Mouse (Mus musculus) heart, embryonic 15.5 days (tissue): Measurements from ENCODE around the gene Rimklb. TPM values are rescaled to one million over a fixed set of nuclear protein-coding genes. Genes with fewer than 3 reads are reported as not detected.
"Not testable (repeated sequence)": the region's sequence is repeated elsewhere in the genome, so short reads cannot be mapped to it uniquely, and the experiment has no call there.

ENCODE experiments used
- ATAC-seq: fragments of 200-750 bp; cut with Nextera tagmentation; replicated peaks from 2 replicates; pipeline ENCODE4 v1.8.0; 2017; ENCODE audit warnings: low read depth, moderate TSS enrichment; ENCODE audit not compliant: insufficient number of reproducible peaks, insufficient read depth, low FRiP score
- H3K27ac ChIP-seq: fragments of 300-500 bp; sonication (generic); 2 replicates; pipeline ENCODE4 v1.5.1; 2015; ENCODE audit warnings: mild to moderate bottlenecking, inconsistent platforms
- H3K27me3 ChIP-seq: fragments of 300-500 bp; sonication (generic); 2 replicates; pipeline ENCODE4 v1.6.1; 2015; ENCODE audit warnings: inconsistent platforms
- H3K36me3 ChIP-seq: fragments of 300-500 bp; sonication (generic); 2 replicates; pipeline ENCODE4 v1.6.1; 2015; ENCODE audit warnings: mild to moderate bottlenecking, inconsistent platforms
- H3K4me1 ChIP-seq: fragments of 300-500 bp; sonication (generic); replicated peaks from 2 replicates; pipeline ENCODE4 v1.6.1; 2015; ENCODE audit warnings: inconsistent platforms
- H3K4me2 ChIP-seq: fragments of 300-500 bp; sonication (generic); 2 replicates; pipeline ENCODE4 v1.6.1; 2015; ENCODE audit warnings: inconsistent platforms, mild to moderate bottlenecking, moderate library complexity
- H3K4me3 ChIP-seq: fragments of 300-500 bp; sonication (generic); 2 replicates; pipeline ENCODE4 v1.5.1; 2015; ENCODE audit warnings: mild to moderate bottlenecking, inconsistent platforms
- H3K9ac ChIP-seq: fragments of 300-500 bp; sonication (generic); 2 replicates; pipeline ENCODE4 v1.6.1; 2015; ENCODE audit warnings: mild to moderate bottlenecking, inconsistent platforms
- H3K9me3 ChIP-seq: fragments of 300-500 bp; sonication (generic); replicated peaks from 2 replicates; pipeline ENCODE4 v1.6.1; 2016; ENCODE audit warnings: inconsistent platforms
- WGBS: fragments of 180-500 bp; shearing (Covaris S2); methylation state at CpG from one replicate; pipeline ENCODE4 v1.1.7; 2015; ENCODE audit warnings: mixed read lengths; 5-methylcytosine and 5-hydroxymethylcytosine counted together
- polyA plus RNA-seq: library from polyadenylated mRNA; unstranded; fragments of >200 nt; fragmentation: Nextera tagmentation; extraction: Ambion mirVana; gene quantifications from 2 replicates; pipeline ENCODE4 v1.2.1, GENCODE M21; 2015

Gene Rimklb
- 0.94 and 4.5 TPM in 2 replicates for polyA plus RNA-seq

GRCm38 (mm10) chr6:122498661-122499060, at the start of gene Rimklb:
Gene Rimklb (minus strand): TSS chr6:122498761.
- peaks cover 3% of the 10 kb centered on the region for H3K27me3 ChIP-seq
- ATAC-seq = no peak
- H3K27ac ChIP-seq = no peak within 1 kb of the TSS
- H3K4me1 ChIP-seq = peaks cover 22% of the 10 kb centered on the region
- no peaks in the 10 kb centered on the region for H3K36me3 ChIP-seq
- H3K9me3 ChIP-seq = no peaks in the 10 kb centered on the region
- 70% methylated on average over 5 of the region's 5 CpGs for WGBS
- H3K9ac ChIP-seq = no peak within 1 kb of the TSS
- H3K4me3 ChIP-seq = no peak within 1 kb of the TSS
- H3K4me2 ChIP-seq = no peak within 1 kb of the TSS

- no peaks in the 10 kb centered on the region for H3K9me3 ChIP-seq
- no peak overlapping the region for H3K4me2 ChIP-seq
- H3K9ac ChIP-seq = no peak overlapping the region
- no peaks in the 10 kb centered on the region for H3K36me3 ChIP-seq
- ATAC-seq = no peak
- no peaks in the 10 kb centered on the region for H3K4me1 ChIP-seq
- no peaks in the 10 kb centered on the region for H3K27me3 ChIP-seq
- H3K27ac ChIP-seq = no peak overlapping the region
- 71% methylated on average over 10 of the region's 10 CpGs for WGBS
- H3K4me3 ChIP-seq = no peak overlapping the region
Observed at GRCm38 (mm10) chr6:122545948-122546347, 47.4 kb upstream of the Rimklb start.

GRCm38 (mm10) chr6:122545289-122545882, 46.8 kb upstream of the Rimklb start:
- Histone ChIP-seq H3K4me3 (no peak overlapping the region), H3K9me3 (no peaks in the 10 kb centered on the region), H3K9ac (no peak overlapping the region), H3K4me2 (no peak overlapping the region), H3K36me3 (no peaks in the 10 kb centered on the region), H3K4me1 (no peaks in the 10 kb centered on the region), H3K27ac (no peak overlapping the region), H3K27me3 (no peaks in the 10 kb centered on the region)
- no peak for ATAC-seq
- 47% methylated on average over 9 of the region's 9 CpGs for WGBS

- Histone ChIP-seq H3K4me2 (no peak overlapping the region), H3K9me3 (no peaks in the 10 kb centered on the region), H3K36me3 (no peaks in the 10 kb centered on the region), H3K27ac (no peak overlapping the region), H3K4me3 (no peak overlapping the region), H3K27me3 (no peaks in the 10 kb centered on the region), H3K9ac (no peak overlapping the region), H3K4me1 (no peaks in the 10 kb centered on the region)
- 90% methylated on average over 1 of the region's 1 CpGs for WGBS
- no peak for ATAC-seq
Observed at GRCm38 (mm10) chr6:122544672-122545071, 46.1 kb upstream of the Rimklb start.

GRCm38 (mm10) chr6:122543574-122543973, 45.0 kb upstream of the Rimklb start:
- Histone ChIP-seq H3K27me3 (no peaks in the 10 kb centered on the region), H3K36me3 (no peaks in the 10 kb centered on the region), H3K9me3 (no peaks in the 10 kb centered on the region), H3K4me1 (no peaks in the 10 kb centered on the region), H3K4me2 (no peak overlapping the region), H3K27ac (no peak overlapping the region), H3K9ac (no peak overlapping the region), H3K4me3 (no peak overlapping the region)
- 60% methylated on average over 5 of the region's 5 CpGs for WGBS
- no peak for ATAC-seq

- not testable (repeated sequence) for H3K4me3 ChIP-seq, H3K9ac ChIP-seq, H3K27ac ChIP-seq, H3K4me2 ChIP-seq, H3K9me3 ChIP-seq, H3K4me1 ChIP-seq, ATAC-seq, H3K36me3 ChIP-seq, H3K27me3 ChIP-seq
- WGBS = 79% methylated on average over 5 of the region's 5 CpGs
Observed at GRCm38 (mm10) chr6:122542459-122542858, 43.9 kb upstream of the Rimklb start.

- ATAC-seq = no peak
- H3K4me1 ChIP-seq = no peaks in the 10 kb centered on the region
- H3K4me2 ChIP-seq = no peak overlapping the region
- no peaks in the 10 kb centered on the region for H3K36me3 ChIP-seq
- H3K4me3 ChIP-seq = no peak overlapping the region
- 89% methylated on average over 9 of the region's 9 CpGs for WGBS
- H3K9ac ChIP-seq = no peak overlapping the region
- no peak overlapping the region for H3K27ac ChIP-seq
- no peaks in the 10 kb centered on the region for H3K27me3 ChIP-seq
- H3K9me3 ChIP-seq = no peaks in the 10 kb centered on the region
Observed at GRCm38 (mm10) chr6:122539564-122539963, 41.0 kb upstream of the Rimklb start.

- 72% methylated on average over 3 of the region's 3 CpGs for WGBS
- ATAC-seq = no peak
- H3K36me3 ChIP-seq = no peaks in the 10 kb centered on the region
- H3K4me1 ChIP-seq = 0 out of 2 replicates have a peak, but pooled peaks cover 2% of the 10 kb centered on the region
- H3K4me2 ChIP-seq = no peak overlapping the region
- no peak overlapping the region for H3K9ac ChIP-seq
- no peaks in the 10 kb centered on the region for H3K9me3 ChIP-seq
- H3K4me3 ChIP-seq = no peak overlapping the region
- no peaks in the 10 kb centered on the region for H3K27me3 ChIP-seq
- no peak overlapping the region for H3K27ac ChIP-seq
Observed at GRCm38 (mm10) chr6:122534032-122534431, 35.5 kb upstream of the Rimklb start.

GRCm38 (mm10) chr6:122532883-122533302, 34.3 kb upstream of the Rimklb start:
- 0 out of 2 replicates have a peak, but pooled peaks cover 2% of the 10 kb centered on the region for H3K4me1 ChIP-seq
- no peaks in the 10 kb centered on the region for H3K9me3 ChIP-seq
- peak overlapping the region; percentile 43 for H3K4me2 ChIP-seq
- no peak overlapping the region for H3K27ac ChIP-seq
- 0 out of 2 replicates have a peak overlapping the region, but pooled peaks have one; percentile 11 for H3K4me3 ChIP-seq
- no peaks in the 10 kb centered on the region for H3K36me3 ChIP-seq
- ATAC-seq = no peak
- no peak overlapping the region for H3K9ac ChIP-seq
- WGBS = 14% methylated on average over 4 of the region's 4 CpGs
- no peaks in the 10 kb centered on the region for H3K27me3 ChIP-seq

GRCm38 (mm10) chr6:122531466-122532174, 33.1 kb upstream of the Rimklb start:
- Histone ChIP-seq H3K27ac (no peak overlapping the region), H3K36me3 (no peaks in the 10 kb centered on the region), H3K27me3 (no peaks in the 10 kb centered on the region), H3K9me3 (no peaks in the 10 kb centered on the region), H3K4me1 (0 out of 2 replicates have a peak, but pooled peaks cover 2% of the 10 kb centered on the region), H3K4me2 (no peak overlapping the region), H3K9ac (no peak overlapping the region), H3K4me3 (no peak overlapping the region)
- no peak for ATAC-seq
- WGBS = 72% methylated on average over 8 of the region's 8 CpGs

GRCm38 (mm10) chr6:122528136-122528535, 29.6 kb upstream of the Rimklb start:
- H3K4me3 ChIP-seq = no peak overlapping the region
- no peak overlapping the region for H3K27ac ChIP-seq
- H3K9ac ChIP-seq = no peak overlapping the region
- no peaks in the 10 kb centered on the region for H3K9me3 ChIP-seq
- H3K4me2 ChIP-seq = no peak overlapping the region
- ATAC-seq = no peak
- H3K36me3 ChIP-seq = no peaks in the 10 kb centered on the region
- WGBS = 79% methylated on average over 11 of the region's 11 CpGs
- H3K27me3 ChIP-seq = no peaks in the 10 kb centered on the region
- H3K4me1 ChIP-seq = 0 out of 2 replicates have a peak, but pooled peaks cover 2% of the 10 kb centered on the region

- Histone ChIP-seq H3K4me3 (no peak overlapping the region), H3K27ac (no peak overlapping the region), H3K9ac (no peak overlapping the region), H3K4me1 (no peaks in the 10 kb centered on the region), H3K36me3 (no peaks in the 10 kb centered on the region), H3K4me2 (peak overlapping the region; percentile 7; the same call in 1 of the 2 replicates), H3K27me3 (no peaks in the 10 kb centered on the region), H3K9me3 (no peaks in the 10 kb centered on the region)
- ATAC-seq = no peak
- WGBS = 23% methylated on average over 12 of the region's 12 CpGs
Observed at GRCm38 (mm10) chr6:122527596-122527995, 29.0 kb upstream of the Rimklb start.
